Mouse (Mus musculus) heart, embryonic 11.5 days (tissue): ENCODE results near the gene Wdr17. TPM values are rescaled to one million over a fixed set of nuclear protein-coding genes. Genes with fewer than 3 reads are reported as not detected.
A peak's percentile ranks its signal among the peaks of the same experiment; 100 is the strongest.

ENCODE experiments used
- ATAC-seq: fragments of 200-750 bp; cut with Nextera tagmentation; replicated peaks from 2 replicates; pipeline ENCODE4 v1.8.0; 2017; ENCODE audit warnings: moderate library complexity; ENCODE audit not compliant: insufficient number of reproducible peaks, low FRiP score, low TSS enrichment
- H3K27ac ChIP-seq: fragments of 300-500 bp; sonication (generic); 2 replicates; pipeline ENCODE4 v1.5.1; 2014; ENCODE audit warnings: mild to moderate bottlenecking, low read depth, low read length
- H3K27me3 ChIP-seq: fragments of 300-500 bp; sonication (generic); 2 replicates; pipeline ENCODE4 v1.6.1; 2014; ENCODE audit warnings: mild to moderate bottlenecking, low read length, mixed read lengths; ENCODE audit not compliant: control insufficient read depth, insufficient read depth
- H3K36me3 ChIP-seq: fragments of 300-500 bp; sonication (generic); 2 replicates; pipeline ENCODE4 v1.6.1; 2014; ENCODE audit warnings: mild to moderate bottlenecking, low read length, moderate library complexity, mixed read lengths; ENCODE audit not compliant: control insufficient read depth, insufficient read depth
- H3K4me1 ChIP-seq: fragments of 300-500 bp; sonication (generic); 2 replicates; pipeline ENCODE4 v1.6.1; 2014; ENCODE audit warnings: low read length; ENCODE audit not compliant: control insufficient read depth, insufficient read depth
- H3K4me2 ChIP-seq: fragments of 300-500 bp; sonication (generic); 2 replicates; pipeline ENCODE4 v1.6.1; 2014; ENCODE audit warnings: mild to moderate bottlenecking, moderate library complexity
- H3K4me3 ChIP-seq: fragments of 300-500 bp; sonication (generic); 2 replicates; pipeline ENCODE4 v1.5.1; 2014; ENCODE audit warnings: low read depth, low read length
- H3K9ac ChIP-seq: fragments of 300-500 bp; sonication (generic); 2 replicates; pipeline ENCODE4 v1.6.1; 2014; ENCODE audit warnings: mild to moderate bottlenecking, low read depth, low read length, moderate library complexity
- H3K9me3 ChIP-seq: fragments of 300-500 bp; sonication (generic); replicated peaks from 2 replicates; pipeline ENCODE4 v1.6.1; 2016; ENCODE audit warnings: low read length; ENCODE audit not compliant: control insufficient read depth
- WGBS: fragments of 180-500 bp; shearing (Covaris S2); extraction: QIAGEN DNeasy Blood & Tissue Kit; methylation state at CpG from one replicate; pipeline ENCODE4 v1.1.7; 2014; ENCODE audit not compliant: insufficient replicate concordance; 5-methylcytosine and 5-hydroxymethylcytosine counted together
- polyA plus RNA-seq: library from polyadenylated mRNA; unstranded; fragments of >200 nt; fragmentation: Nextera tagmentation; extraction: Ambion mirVana; gene quantifications from 2 replicates; pipeline ENCODE4 v1.2.1, GENCODE M21; 2014

Gene Wdr17
- polyA plus RNA-seq: 0.31 and 0.32 TPM in 2 replicates

DNA sequence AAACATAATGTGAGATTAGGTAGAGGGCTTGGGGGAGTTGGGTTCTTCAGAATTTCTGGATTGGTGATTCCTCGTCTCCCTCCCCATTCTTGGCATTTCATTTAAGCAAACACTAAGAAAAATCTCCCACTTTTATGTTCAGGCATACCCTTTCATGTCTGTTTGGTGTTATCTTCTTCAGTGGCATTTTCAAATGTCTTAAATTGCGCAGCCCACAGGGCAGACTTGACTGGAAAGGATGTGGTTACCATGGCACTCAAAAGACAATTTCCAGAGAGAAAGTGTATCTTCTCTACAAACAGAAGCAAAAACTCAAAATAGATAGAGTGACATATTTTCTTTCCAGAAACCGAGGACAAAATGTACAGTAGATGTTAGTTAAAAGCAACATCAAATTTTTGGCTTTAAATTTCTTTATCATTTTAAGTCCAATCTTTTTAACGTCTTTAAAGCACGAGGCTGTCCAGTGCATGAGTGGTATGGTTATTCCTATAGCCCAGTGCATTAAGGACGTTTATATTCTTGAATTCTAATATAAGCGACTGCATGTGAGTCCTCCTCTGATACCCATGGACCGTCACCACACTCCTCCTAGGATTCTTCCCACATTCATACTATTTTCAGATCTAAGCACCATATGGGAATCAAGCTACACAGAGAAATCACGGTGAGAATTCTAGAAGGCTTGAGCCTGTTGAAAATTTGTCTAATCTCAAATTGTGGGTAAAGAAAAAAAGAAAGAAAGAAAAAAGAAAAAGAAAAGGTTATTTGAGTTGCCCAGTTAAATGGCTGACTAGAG is at the start of gene Wdr17:
Wdr17 (minus strand) TSS at position 198 of the 799 bp plus-strand sequence.
- no peak within 1 kb of the TSS for H3K27ac ChIP-seq
- ATAC-seq: no peak
- H3K27me3 ChIP-seq: no peaks in the 10 kb centered on the region
- no peaks in the 10 kb centered on the region for H3K9me3 ChIP-seq
- no peak within 1 kb of the TSS for H3K9ac ChIP-seq
- 72% methylated on average over 9 of the region's 9 CpGs for WGBS
- H3K4me1 ChIP-seq: no peaks in the 10 kb centered on the region
- H3K4me3 ChIP-seq: no peak within 1 kb of the TSS
- H3K4me2 ChIP-seq: no peak within 1 kb of the TSS
- no peaks in the 10 kb centered on the region for H3K36me3 ChIP-seq

DNA sequence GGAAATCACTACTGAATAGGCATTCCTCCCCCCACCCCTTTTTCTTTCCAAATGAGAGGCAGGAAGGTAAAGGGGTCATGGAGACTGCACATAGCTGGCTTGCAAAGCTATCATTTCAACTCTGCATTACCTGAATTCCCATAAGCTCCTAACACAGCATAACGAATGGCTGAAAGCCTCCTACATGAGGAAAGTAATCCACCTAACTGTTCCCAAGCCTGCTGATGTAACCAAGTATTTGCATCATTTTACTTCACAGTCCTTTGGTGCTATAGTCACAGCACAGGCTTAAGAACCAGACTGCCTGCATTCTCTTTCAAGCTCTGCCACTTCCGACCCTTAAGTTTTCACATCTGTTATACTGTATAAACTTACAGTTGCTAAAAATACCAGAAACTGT is 45.3 kb upstream of the Wdr17 start:
- Histone ChIP-seq H3K9ac (no peak overlapping the region), H3K27ac (no peak overlapping the region), H3K4me2 (no peak overlapping the region), H3K9me3 (no peaks in the 10 kb centered on the region), H3K27me3 (no peaks in the 10 kb centered on the region), H3K4me3 (no peak overlapping the region), H3K4me1 (no peaks in the 10 kb centered on the region), H3K36me3 (no peaks in the 10 kb centered on the region)
- 69% methylated on average over 2 of the region's 2 CpGs for WGBS
- no peak for ATAC-seq

DNA sequence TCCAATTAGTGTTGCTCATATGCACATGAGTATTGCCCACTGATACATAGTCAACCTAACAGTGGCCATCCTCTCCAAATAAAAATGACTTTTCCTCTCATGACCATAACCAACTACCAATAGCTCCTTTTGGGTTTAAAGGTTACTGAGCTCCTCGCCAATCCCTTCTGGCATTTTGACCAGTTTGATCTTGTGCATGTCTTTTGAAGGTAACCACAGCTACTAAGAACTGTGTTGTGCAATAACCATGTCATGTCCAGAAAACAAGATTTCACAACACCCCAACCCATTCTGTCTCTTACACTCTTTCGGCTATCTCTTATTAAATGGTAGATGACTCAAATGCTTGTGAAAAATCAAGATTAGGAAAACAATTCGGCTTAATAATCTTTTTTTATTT is 38.0 kb upstream of the Wdr17 start:
- Histone ChIP-seq H3K4me3 (no peak overlapping the region), H3K4me1 (no peaks in the 10 kb centered on the region), H3K36me3 (no peaks in the 10 kb centered on the region), H3K27ac (no peak overlapping the region), H3K9ac (no peak overlapping the region), H3K4me2 (no peak overlapping the region), H3K9me3 (no peaks in the 10 kb centered on the region), H3K27me3 (no peaks in the 10 kb centered on the region)
- 73% methylated on average over 3 of the region's 3 CpGs for WGBS
- ATAC-seq: no peak

DNA sequence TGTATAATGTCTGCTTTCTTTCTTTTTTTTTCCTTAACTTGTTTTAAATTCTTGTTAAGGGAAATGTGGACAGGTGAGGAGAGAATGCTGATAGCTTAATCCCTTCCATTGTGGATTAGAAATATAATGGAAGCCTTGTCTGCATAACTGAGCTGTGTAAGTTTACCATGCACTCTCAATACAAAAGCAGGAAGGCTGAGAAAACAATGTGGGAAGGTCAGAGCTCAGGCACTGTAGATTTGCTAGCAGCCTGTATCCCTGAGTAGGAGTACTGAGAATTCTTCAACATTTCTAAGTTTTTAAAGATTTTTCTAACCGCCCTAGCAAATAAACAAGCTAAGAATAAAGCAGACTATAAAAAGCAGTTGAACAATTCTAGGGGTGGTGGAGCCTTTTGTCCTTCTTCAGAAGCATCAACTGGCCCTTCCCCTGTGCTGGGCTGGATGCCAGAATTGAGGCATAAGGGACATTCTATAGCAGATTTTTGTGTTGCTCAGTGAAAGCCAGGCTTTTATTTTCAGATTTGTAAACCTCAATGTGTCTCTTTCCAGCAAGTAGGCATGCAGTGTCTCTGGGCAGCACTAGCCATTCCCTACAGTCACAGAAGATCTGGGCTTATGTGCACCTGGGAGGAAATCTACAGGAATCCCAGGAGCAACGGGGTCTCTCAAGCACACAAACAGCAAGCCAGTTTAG is 35.3 kb upstream of the Wdr17 start:
- no peaks in the 10 kb centered on the region for H3K4me1 ChIP-seq
- H3K9me3 ChIP-seq: no peaks in the 10 kb centered on the region
- no peak overlapping the region for H3K4me2 ChIP-seq
- no peak overlapping the region for H3K4me3 ChIP-seq
- WGBS: 51% methylated on average over 2 of the region's 2 CpGs
- no peaks in the 10 kb centered on the region for H3K36me3 ChIP-seq
- no peak overlapping the region for H3K27ac ChIP-seq
- no peak for ATAC-seq
- H3K9ac ChIP-seq: no peak overlapping the region
- no peaks in the 10 kb centered on the region for H3K27me3 ChIP-seq

DNA sequence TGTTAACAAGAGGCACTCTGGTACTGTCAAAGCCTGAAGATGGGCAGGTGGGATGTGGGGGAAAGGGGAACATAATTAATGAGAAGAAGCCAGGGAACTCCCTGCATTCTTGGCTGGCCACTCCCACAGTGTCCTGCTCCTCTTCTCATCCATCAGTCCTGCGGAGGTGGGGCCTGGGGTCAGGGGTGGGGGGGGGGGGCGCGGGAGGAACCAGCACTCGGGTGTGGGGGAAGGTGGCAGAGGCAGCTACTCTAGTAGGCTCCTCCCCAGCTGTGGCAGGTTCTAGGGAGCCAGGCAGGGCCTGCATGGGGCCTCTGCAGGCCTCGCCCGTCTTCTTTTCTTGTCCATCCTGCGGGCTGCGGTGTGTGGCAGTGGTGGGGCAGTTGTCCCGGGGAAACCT is 30.7 kb upstream of the Wdr17 start:
- H3K27ac ChIP-seq: no peak overlapping the region
- no peak overlapping the region for H3K9ac ChIP-seq
- 0 out of 2 replicates have a peak, but pooled peaks have one; percentile 26 for ATAC-seq
- no peaks in the 10 kb centered on the region for H3K4me1 ChIP-seq
- no peaks in the 10 kb centered on the region for H3K36me3 ChIP-seq
- H3K4me3 ChIP-seq: no peak overlapping the region
- no peaks in the 10 kb centered on the region for H3K9me3 ChIP-seq
- no peaks in the 10 kb centered on the region for H3K27me3 ChIP-seq
- no peak overlapping the region for H3K4me2 ChIP-seq
- 71% methylated on average over 5 of the region's 9 CpGs for WGBS

DNA sequence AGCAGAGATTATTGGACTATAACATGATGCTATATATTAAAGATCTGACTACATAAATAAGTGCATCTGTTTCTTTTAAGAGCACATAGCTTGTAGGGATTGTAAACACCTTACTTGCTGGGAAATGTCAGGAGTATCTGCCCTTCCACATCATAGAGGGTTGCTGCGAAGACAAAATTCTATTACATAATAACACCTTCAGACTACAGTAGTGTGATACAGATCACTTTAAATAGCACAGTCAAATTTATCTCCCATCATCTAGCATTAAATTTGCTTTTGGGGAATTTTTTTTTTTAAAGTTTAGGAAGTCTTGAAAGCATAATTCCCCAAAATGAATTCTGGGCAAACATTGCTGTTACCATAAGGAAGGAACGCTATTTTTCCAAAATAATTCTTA is 25.9 kb upstream of the Wdr17 start:
- ATAC-seq: no peak
- H3K9me3 ChIP-seq: no peaks in the 10 kb centered on the region
- no peaks in the 10 kb centered on the region for H3K27me3 ChIP-seq
- H3K27ac ChIP-seq: no peak overlapping the region
- H3K4me3 ChIP-seq: no peak overlapping the region
- no peaks in the 10 kb centered on the region for H3K36me3 ChIP-seq
- H3K4me2 ChIP-seq: no peak overlapping the region
- 89% methylated on average over 2 of the region's 2 CpGs for WGBS
- H3K9ac ChIP-seq: no peak overlapping the region
- H3K4me1 ChIP-seq: no peaks in the 10 kb centered on the region

DNA sequence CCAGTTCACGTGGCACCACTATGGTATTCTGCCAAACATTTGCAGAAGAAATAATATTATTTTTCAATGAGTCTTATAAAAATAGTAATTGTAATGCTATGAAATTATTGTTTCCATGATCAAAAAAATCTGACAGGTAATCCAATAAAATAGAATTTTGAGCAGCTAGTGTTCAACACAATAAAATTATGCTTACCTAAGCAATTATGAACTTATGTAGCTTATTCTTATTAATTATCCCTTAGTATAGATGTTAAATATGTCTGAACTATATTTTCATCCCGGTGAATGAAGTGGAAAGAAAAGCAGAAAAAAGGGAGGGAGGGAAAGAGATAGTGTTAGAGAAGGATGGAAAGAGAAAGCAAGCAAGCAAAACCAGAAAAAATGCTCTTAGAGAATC is 12.5 kb upstream of the Wdr17 start:
- H3K4me3 ChIP-seq: no peak overlapping the region
- ATAC-seq: no peak
- no peaks in the 10 kb centered on the region for H3K4me1 ChIP-seq
- H3K27ac ChIP-seq: no peak overlapping the region
- WGBS: 75% methylated on average over 2 of the region's 2 CpGs
- no peaks in the 10 kb centered on the region for H3K27me3 ChIP-seq
- no peak overlapping the region for H3K4me2 ChIP-seq
- no peak overlapping the region for H3K9ac ChIP-seq
- H3K36me3 ChIP-seq: no peaks in the 10 kb centered on the region
- no peaks in the 10 kb centered on the region for H3K9me3 ChIP-seq

DNA sequence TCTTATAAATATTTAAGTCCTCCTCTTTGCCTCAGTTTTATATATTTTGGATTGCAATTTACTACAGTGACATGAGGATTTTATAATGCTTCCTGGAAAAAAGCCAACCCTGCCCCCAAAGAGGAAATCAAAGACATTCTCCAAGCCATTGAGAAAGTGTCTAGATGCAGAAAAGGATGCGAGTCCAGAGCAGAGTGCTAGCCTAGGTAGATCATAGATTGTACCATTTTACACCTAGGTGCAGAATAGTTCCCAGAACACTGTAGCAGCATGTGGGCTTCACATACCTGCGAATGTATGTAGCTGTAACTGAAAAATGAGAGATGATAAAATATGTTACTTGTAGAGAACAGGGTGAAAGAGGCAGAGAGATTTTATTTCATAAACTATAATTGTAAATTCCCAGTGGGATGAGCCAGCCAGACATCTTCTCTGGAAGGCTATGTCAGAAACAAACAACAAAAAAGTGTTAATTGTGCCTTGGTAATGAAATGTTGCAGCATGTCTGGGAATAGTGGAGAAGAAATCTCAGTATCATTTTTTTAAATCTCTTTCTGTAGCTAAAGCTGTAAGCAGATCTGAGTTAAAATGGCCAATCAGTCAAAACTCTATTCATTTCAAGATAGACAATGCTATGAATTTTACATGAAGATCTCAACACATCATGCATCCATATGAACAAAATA is 7.8 kb upstream of the Wdr17 start:
- Histone ChIP-seq H3K9me3 (no peaks in the 10 kb centered on the region), H3K4me2 (no peak overlapping the region), H3K9ac (no peak overlapping the region), H3K4me3 (no peak overlapping the region), H3K27ac (no peak overlapping the region), H3K27me3 (no peaks in the 10 kb centered on the region), H3K4me1 (no peaks in the 10 kb centered on the region), H3K36me3 (no peaks in the 10 kb centered on the region)
- ATAC-seq: no peak
- WGBS: 81% methylated on average over 2 of the region's 2 CpGs
